In the genomic region with DNA sequence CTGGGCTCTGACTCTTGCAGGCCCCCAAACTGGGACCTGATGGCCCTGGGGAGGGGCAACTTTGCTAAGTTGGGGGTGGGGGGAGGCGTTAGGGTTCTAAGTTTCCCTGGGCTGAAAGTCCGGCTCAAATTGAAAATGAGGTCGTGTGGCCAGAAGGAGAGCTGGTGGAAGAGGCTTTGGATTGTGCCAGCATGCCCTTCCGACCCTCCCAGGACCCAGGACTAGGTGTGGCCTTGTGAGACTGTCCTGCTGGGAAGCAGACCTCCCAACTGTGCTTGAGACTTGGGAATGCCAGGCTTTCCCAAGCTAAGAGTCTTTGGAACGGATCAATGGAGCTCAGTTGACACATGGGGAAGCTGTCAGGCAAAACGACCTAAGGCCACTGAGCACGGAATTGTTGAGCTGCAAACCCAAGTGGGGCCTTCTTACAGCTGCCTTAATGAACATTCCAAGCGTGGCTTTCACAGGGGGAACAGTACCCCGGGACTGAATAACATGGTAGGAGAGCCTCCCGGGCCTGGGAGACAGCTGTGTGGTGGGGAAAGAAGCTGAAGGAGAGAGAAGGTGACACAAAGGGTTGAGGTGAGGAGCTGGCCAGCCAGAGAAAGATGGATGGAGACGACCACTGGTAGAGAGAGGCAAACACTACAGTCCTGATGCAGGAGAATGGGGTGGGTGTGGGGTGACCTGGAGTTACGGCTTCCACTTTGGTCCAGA, we compare ENCODE assay signal across 8 mouse cellular contexts. TPM values are rescaled to one million over a fixed set of nuclear protein-coding genes. Genes with fewer than 3 reads are reported as not detected.
A peak's percentile ranks its signal among the peaks of the same experiment; 100 is the strongest.
DNase-seq lines count a peak whose midpoint lies in the region; ATAC-seq and TF ChIP-seq lines count a peak whose summit lies in the region.

No protein-coding gene starts in this region.

- peaks cover 36% of the 10 kb centered on the region for H3K4me1 ChIP-seq in lung, postnatal 0 days (ENCODE audit: insufficient read depth, low read depth, low read length)
- peaks cover 11% of the 10 kb centered on the region for H3K4me1 ChIP-seq in hindbrain, embryonic 16.5 days (ENCODE audit: control insufficient read depth, insufficient read depth, low read depth, low read length)
- peaks cover 4 to 16% of the 10 kb centered on the region in 2 experiments for H3K4me1 ChIP-seq in liver, embryonic 14.5 days (replicated peaks; ENCODE audit: control insufficient read depth in 2 of 2, insufficient read depth in 2 of 2, low read length in 1 of 2)
- peaks cover 49% of the 10 kb centered on the region for H3K4me1 ChIP-seq in stomach, embryonic 16.5 days (ENCODE audit: control insufficient read depth, insufficient read depth, low read length)

- no peak for DNase-seq in lung, postnatal 0 days (ENCODE audit: low spot score)
- no peak for DNase-seq in lung, postnatal 14 days
- no peak for DNase-seq in liver, embryonic 14.5 days (ENCODE audit: low read depth in 3 of 3, low spot score in 3 of 3)
- no peak for DNase-seq in urinary bladder, postnatal 14 days (ENCODE audit: low spot score)
- DNase-seq in thymus, postnatal 36 days, result no peak
- DNase-seq in c-Kit-positive CD71-positive TER-119-positive erythroid progenitor cells, embryonic 14.5 days (ENCODE audit: low spot score), result no peak

- peak; percentile 30 for ATAC-seq in lung, postnatal 0 days
- no peak; the same call in 1 of the 2 replicates for ATAC-seq in hindbrain, embryonic 16.5 days
- no peak for ATAC-seq in liver, embryonic 14.5 days (ENCODE audit: insufficient read depth)
- ATAC-seq in stomach, embryonic 16.5 days (ENCODE audit: insufficient read depth, low FRiP score), result no peak

- whole genome bisulfite sequencing in lung, postnatal 0 days, result 25% methylated on average over 12 of the region's 12 CpGs
- 37% methylated on average over 12 of the region's 12 CpGs for WGBS in hindbrain, embryonic 16.5 days
- 42% methylated on average over 12 of the region's 12 CpGs for WGBS in liver, embryonic 14.5 days (ENCODE audit: insufficient replicate concordance)
- WGBS in stomach, embryonic 16.5 days, result 37% methylated on average over 12 of the region's 12 CpGs

- no peak overlapping the region for H3K9ac ChIP-seq in lung, postnatal 0 days (replicated peaks; ENCODE audit: low read depth)
- no peak overlapping the region; the same call in 1 of the 2 replicates for H3K9ac ChIP-seq in hindbrain, embryonic 16.5 days (ENCODE audit: low read depth, low read length)
- no peak overlapping the region for H3K9ac ChIP-seq in liver, embryonic 14.5 days (replicated peaks)
- peak overlapping the region; percentile 56; the same call in 1 of the 2 replicates for H3K9ac ChIP-seq in stomach, embryonic 16.5 days (ENCODE audit: low read length)

- no peaks in the 10 kb centered on the region for H3K9me3 ChIP-seq in lung, postnatal 0 days (ENCODE audit: low read length)
- no peaks in the 10 kb centered on the region for H3K9me3 ChIP-seq in hindbrain, embryonic 16.5 days (ENCODE audit: control insufficient read depth, low read length)
- H3K9me3 ChIP-seq in liver, embryonic 14.5 days (ENCODE audit: control insufficient read depth, low read length), result no peaks in the 10 kb centered on the region
- H3K9me3 ChIP-seq in stomach, embryonic 16.5 days (replicated peaks; ENCODE audit: control insufficient read depth, low read length), result no peaks in the 10 kb centered on the region

- no peak overlapping the region for H3K4me3 ChIP-seq in lung, postnatal 0 days (ENCODE audit: low read depth, low read length)
- H3K4me3 ChIP-seq in hindbrain, embryonic 16.5 days (ENCODE audit: low read length), result peak overlapping the region; percentile 49; the same call in 1 of the 2 replicates
- H3K4me3 ChIP-seq in liver, embryonic 14.5 days (ENCODE audit: insufficient read depth in 1 of 2, low read depth in 2 of 2, low read length in 2 of 2), result no peak overlapping the region
- no peak overlapping the region for H3K4me3 ChIP-seq in stomach, embryonic 16.5 days (replicated peaks; ENCODE audit: low read length)

- peak overlapping the region; percentile 92 for H3K27ac ChIP-seq in lung, postnatal 0 days (ENCODE audit: low read length)
- H3K27ac ChIP-seq in hindbrain, embryonic 16.5 days (ENCODE audit: low read depth, low read length), result no peak overlapping the region
- H3K27ac ChIP-seq in liver, embryonic 14.5 days, result no peak overlapping the region
- peak overlapping the region; percentile 72 for H3K27ac ChIP-seq in stomach, embryonic 16.5 days (ENCODE audit: low read length)

- TF ChIP-seq EP300 in lung, postnatal 0 days (IDR thresholded peaks at IDR 0.05), result no peak
- no peak for TF ChIP-seq EP300 in liver, embryonic 14.5 days (IDR thresholded peaks at IDR 0.05; ENCODE audit: low read depth)

- no peaks in the 10 kb centered on the region for H3K27me3 ChIP-seq in lung, postnatal 0 days (replicated peaks; ENCODE audit: insufficient read depth, low read length)
- H3K27me3 ChIP-seq in hindbrain, embryonic 16.5 days (replicated peaks; ENCODE audit: control insufficient read depth, insufficient read depth, low read length), result 0 out of 2 replicates have a peak, but pooled peaks cover 5% of the 10 kb centered on the region
- peaks cover 4% of the 10 kb centered on the region for H3K27me3 ChIP-seq in liver, embryonic 14.5 days (ENCODE audit: control insufficient read depth, insufficient read depth, low read length)
- H3K27me3 ChIP-seq in stomach, embryonic 16.5 days (ENCODE audit: control insufficient read depth, insufficient read depth, low read length), result no peaks in the 10 kb centered on the region

- peak overlapping the region; percentile 77 for H3K4me2 ChIP-seq in lung, postnatal 0 days (replicated peaks; ENCODE audit: low read depth, low read length)
- H3K4me2 ChIP-seq in hindbrain, embryonic 16.5 days (ENCODE audit: low read length), result peak overlapping the region; percentile 99
- H3K4me2 ChIP-seq in liver, embryonic 14.5 days (ENCODE audit: low read depth), result peak overlapping the region; percentile 77
- peak overlapping the region; percentile 99 for H3K4me2 ChIP-seq in stomach, embryonic 16.5 days (ENCODE audit: low read depth, low read length)

- no peak for TF ChIP-seq CTCF in lung, postnatal 0 days (IDR thresholded peaks at IDR 0.05)
- no peak for TF ChIP-seq CTCF in liver, embryonic 14.5 days (IDR thresholded peaks at IDR 0.05; ENCODE audit: low read depth)

- peaks cover 8% of the 10 kb centered on the region; the same call in 1 of the 2 replicates for H3K36me3 ChIP-seq in lung, postnatal 0 days (ENCODE audit: insufficient read depth, low read length)
- H3K36me3 ChIP-seq in hindbrain, embryonic 16.5 days (ENCODE audit: control insufficient read depth, insufficient read depth, low read length), result peaks cover 9% of the 10 kb centered on the region
- no peaks in the 10 kb centered on the region for H3K36me3 ChIP-seq in liver, embryonic 14.5 days (replicated peaks; ENCODE audit: control insufficient read depth, insufficient read depth, low read depth)
- peaks cover 7% of the 10 kb centered on the region for H3K36me3 ChIP-seq in stomach, embryonic 16.5 days (ENCODE audit: control insufficient read depth, insufficient read depth, low read length)

RNA-seq across cellular contexts. Expression of a gene that starts 11.7 kb away (rescaled TPM):
- polyA plus RNA-seq in lung, postnatal 0 days (2015; fragmentation: Nextera tagmentation; extraction: Ambion mirVana), result 10.6 and 10.8 TPM in 2 replicates
- 1.1 and 1.2 TPM in 2 replicates for polyA plus RNA-seq in hindbrain, embryonic 16.5 days (2015; fragmentation: Nextera tagmentation; extraction: Ambion mirVana)
- polyA plus RNA-seq in liver, embryonic 14.5 days (2012; rRNA removed), result 1.8 TPM in 2 replicates
- polyA plus RNA-seq in liver, embryonic 14.5 days (2014; fragmentation: Nextera tagmentation; extraction: Ambion mirVana), result 0.80 and 1.1 TPM in 2 replicates
- polyA plus RNA-seq in stomach, embryonic 16.5 days (2015; fragmentation: Nextera tagmentation; extraction: Ambion mirVana), result 5.2 and 6.2 TPM in 2 replicates

RNA-seq across cellular contexts. Expression of a gene that starts 29.9 kb away (rescaled TPM):
- 11.8 and 13.7 TPM in 2 replicates for polyA plus RNA-seq in lung, postnatal 0 days (2015; fragmentation: Nextera tagmentation; extraction: Ambion mirVana)
- 23.0 and 29.3 TPM in 2 replicates for polyA plus RNA-seq in hindbrain, embryonic 16.5 days (2015; fragmentation: Nextera tagmentation; extraction: Ambion mirVana)
- polyA plus RNA-seq in liver, embryonic 14.5 days (2012; rRNA removed), result 10.5 and 11.8 TPM in 2 replicates
- polyA plus RNA-seq in liver, embryonic 14.5 days (2014; fragmentation: Nextera tagmentation; extraction: Ambion mirVana), result 7.9 and 9.9 TPM in 2 replicates
- polyA plus RNA-seq in stomach, embryonic 16.5 days (2015; fragmentation: Nextera tagmentation; extraction: Ambion mirVana), result 15.6 and 20.9 TPM in 2 replicates

RNA-seq across cellular contexts. Expression of a gene that starts 45.2 kb away (rescaled TPM):
- 55.3 and 56.7 TPM in 2 replicates for polyA plus RNA-seq in lung, postnatal 0 days (2015; fragmentation: Nextera tagmentation; extraction: Ambion mirVana)
- 42.4 and 54.9 TPM in 2 replicates for polyA plus RNA-seq in hindbrain, embryonic 16.5 days (2015; fragmentation: Nextera tagmentation; extraction: Ambion mirVana)
- polyA plus RNA-seq in liver, embryonic 14.5 days (2012; rRNA removed), result 7.2 and 10.3 TPM in 2 replicates
- 5.7 and 8.6 TPM in 2 replicates for polyA plus RNA-seq in liver, embryonic 14.5 days (2014; fragmentation: Nextera tagmentation; extraction: Ambion mirVana)
- 52.7 and 59.6 TPM in 2 replicates for polyA plus RNA-seq in stomach, embryonic 16.5 days (2015; fragmentation: Nextera tagmentation; extraction: Ambion mirVana)

Comparison
In these comparisons a context has a peak if more than half of its experiments do, and no peak if none do; other contexts are left out.
1. H3K27ac ChIP-seq: peak in lung, postnatal 0 days (single experiment) and stomach, embryonic 16.5 days (single experiment); none in hindbrain, embryonic 16.5 days (single experiment) and liver, embryonic 14.5 days (single experiment).
2. Peak in every context shown above with its lines, with median percentiles within 50 percentile points of each other: H3K4me2 ChIP-seq.